Mouse (Mus musculus) embryonic fibroblast, embryonic 13.5 days (primary cell): ENCODE measurements at regions not wholly inside any gene's neighbourhood (a gene's known extent, or its start where the extent isn't known, plus 50 kb on each side); places are given as distances from the start of the nearest gene placed in this dataset.

Experiments used
- H3K27ac ChIP-seq: 2 replicates; pipeline ENCODE4 v1.5.1; 2012; ENCODE audit warnings: low read length, control low read depth, inconsistent platforms; ENCODE audit not compliant: insufficient read depth
- H3K4me1 ChIP-seq: 2 replicates; pipeline ENCODE4 v1.6.1; 2011; ENCODE audit warnings: low read length; ENCODE audit not compliant: control insufficient read depth, insufficient read depth
- H3K4me3 ChIP-seq: 2 replicates; pipeline ENCODE4 v1.5.1; 2011; ENCODE audit warnings: mild to moderate bottlenecking, control low read depth, low read length; ENCODE audit not compliant: insufficient read depth
- CTCF ChIP-seq: IDR thresholded peaks from 2 replicates; pipeline ENCODE4 v1.5.1; 2011; ENCODE audit warnings: mild to moderate bottlenecking, control low read depth, low read length, moderate library complexity, borderline replicate concordance; ENCODE audit not compliant: insufficient read depth
- POLR2A ChIP-seq: IDR thresholded peaks from 2 replicates; pipeline ENCODE4 v1.6.1; 2011; ENCODE audit warnings: low read depth, mild to moderate bottlenecking, control low read depth, low read length, moderate library complexity

DNA sequence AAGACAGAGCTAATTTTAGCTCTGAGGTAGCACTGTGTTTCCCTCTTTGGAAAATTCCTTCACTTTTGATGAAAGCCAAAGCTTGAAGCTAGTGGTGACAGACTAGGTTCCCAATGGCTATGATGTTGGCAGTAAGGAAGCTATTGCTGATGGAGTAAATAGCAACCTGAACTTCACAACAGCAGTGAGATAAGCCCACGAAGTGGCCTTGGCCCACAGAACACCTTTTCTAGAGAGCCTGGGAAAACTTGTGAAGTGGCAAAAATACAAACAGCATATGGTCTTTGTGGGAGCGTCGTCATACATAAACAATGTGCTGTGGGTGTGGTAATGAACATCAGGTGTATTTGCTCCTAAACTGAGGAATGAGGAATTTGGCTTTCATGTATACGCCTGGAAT lies 119.0 kb downstream of the Mterf1b start:
- Histone ChIP-seq H3K4me1 (peaks cover 11% of the 10 kb centered on the region), H3K4me3 (no peak overlapping the region), H3K27ac (peak overlapping the region; percentile 95)
- TF ChIP-seq POLR2A, result no peak
- TF ChIP-seq CTCF, result no peak

DNA sequence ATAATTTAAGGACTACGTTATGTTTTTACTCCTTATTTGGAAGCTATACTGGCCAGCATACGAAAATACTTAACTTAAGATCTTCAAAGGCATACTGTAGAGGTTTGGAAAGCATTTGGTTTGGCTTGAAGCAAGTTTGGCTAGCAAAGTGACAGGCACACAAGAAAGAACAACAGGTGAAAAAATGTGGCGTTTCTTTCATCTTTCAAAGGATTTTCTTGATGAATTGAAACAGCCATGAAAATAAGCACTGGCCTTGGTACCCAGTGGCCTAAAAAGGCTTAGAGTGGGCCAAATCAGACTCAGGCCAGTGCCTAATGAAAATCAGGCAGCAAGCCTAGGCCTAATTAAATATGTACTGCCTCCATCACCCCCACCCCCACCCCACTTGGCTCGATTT lies 119.4 kb downstream of the Mterf1b start:
- Histone ChIP-seq H3K4me1 (peaks cover 11% of the 10 kb centered on the region), H3K27ac (peak overlapping the region; percentile 88; the same call in 1 of the 2 replicates), H3K4me3 (no peak overlapping the region)
- TF ChIP-seq CTCF, result no peak
- no peak for TF ChIP-seq POLR2A

DNA sequence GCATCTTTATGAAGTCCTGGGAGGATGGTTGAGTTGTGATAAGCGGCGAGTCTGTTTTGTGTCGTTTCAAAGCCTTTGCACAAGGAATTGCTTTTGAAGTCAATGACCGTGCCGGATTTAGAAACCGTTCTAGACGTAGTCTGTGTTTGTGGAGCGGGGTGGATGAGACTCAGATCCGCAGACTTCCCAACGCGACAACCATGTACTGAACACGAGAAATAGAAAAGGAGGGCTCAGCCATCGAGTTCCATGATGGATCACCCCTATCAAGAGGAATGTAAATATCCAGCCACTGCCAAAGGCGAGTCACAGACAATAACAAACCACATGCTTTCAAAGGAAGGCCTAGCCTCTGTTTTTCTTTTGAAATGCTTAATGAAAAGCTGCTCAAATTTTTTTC lies 120.5 kb downstream of the Mterf1b start:
- TF ChIP-seq POLR2A (no peak), CTCF (no peak)
- Histone ChIP-seq H3K4me1 (peaks cover 11% of the 10 kb centered on the region), H3K27ac (peak overlapping the region; percentile 88), H3K4me3 (no peak overlapping the region)

GRCm38 (mm10) chr5:4322634-4323386 lies 130.6 kb downstream of the Mterf1b start:
- TF ChIP-seq CTCF (no peak), POLR2A (no peak)
- H3K27ac ChIP-seq, result peak overlapping the region; percentile 85
- peaks cover 18% of the 10 kb centered on the region for H3K4me1 ChIP-seq
- H3K4me3 ChIP-seq, result no peak overlapping the region

DNA sequence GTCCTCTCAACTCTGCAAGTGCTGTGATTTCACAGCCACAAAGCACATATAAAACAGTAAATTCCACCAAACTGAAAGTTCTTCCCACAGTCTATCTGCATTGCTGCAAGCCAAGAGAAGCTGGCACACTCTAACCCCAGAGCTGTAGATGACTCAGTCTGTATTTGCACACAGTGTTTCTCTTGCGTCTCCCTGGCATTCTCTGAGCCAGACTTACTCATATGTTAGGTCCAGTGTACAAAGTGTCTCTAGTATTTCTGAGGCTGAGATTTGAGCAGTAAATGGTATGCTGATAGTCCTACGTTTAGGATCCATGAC lies 131.2 kb downstream of the Mterf1b start:
- Histone ChIP-seq H3K4me3 (no peak overlapping the region), H3K4me1 (peaks cover 18% of the 10 kb centered on the region), H3K27ac (peak overlapping the region; percentile 85)
- no peak for TF ChIP-seq POLR2A
- TF ChIP-seq CTCF, result no peak

DNA sequence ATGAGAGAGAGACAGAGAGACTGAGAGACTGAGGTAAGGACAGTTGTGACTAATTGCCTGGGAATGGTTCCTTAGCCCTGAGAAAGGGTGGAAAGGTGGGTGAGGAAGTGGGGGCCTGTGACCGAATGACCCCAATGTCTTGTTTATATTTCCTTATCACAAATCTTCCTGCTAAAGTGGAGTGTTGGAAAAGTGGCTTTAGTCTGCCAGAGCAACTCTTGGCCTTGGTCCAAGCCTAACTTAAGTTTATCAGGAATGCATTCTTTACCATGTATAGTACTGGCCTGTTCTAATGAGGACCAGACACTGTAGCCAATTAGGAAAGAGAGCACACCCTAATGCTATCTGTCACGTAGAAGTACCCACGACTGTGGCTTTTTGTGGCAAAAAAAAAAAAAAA lies 133.6 kb downstream of the Mterf1b start:
- Histone ChIP-seq H3K27ac (peak overlapping the region; percentile 60), H3K4me1 (peaks cover 18% of the 10 kb centered on the region)

DNA sequence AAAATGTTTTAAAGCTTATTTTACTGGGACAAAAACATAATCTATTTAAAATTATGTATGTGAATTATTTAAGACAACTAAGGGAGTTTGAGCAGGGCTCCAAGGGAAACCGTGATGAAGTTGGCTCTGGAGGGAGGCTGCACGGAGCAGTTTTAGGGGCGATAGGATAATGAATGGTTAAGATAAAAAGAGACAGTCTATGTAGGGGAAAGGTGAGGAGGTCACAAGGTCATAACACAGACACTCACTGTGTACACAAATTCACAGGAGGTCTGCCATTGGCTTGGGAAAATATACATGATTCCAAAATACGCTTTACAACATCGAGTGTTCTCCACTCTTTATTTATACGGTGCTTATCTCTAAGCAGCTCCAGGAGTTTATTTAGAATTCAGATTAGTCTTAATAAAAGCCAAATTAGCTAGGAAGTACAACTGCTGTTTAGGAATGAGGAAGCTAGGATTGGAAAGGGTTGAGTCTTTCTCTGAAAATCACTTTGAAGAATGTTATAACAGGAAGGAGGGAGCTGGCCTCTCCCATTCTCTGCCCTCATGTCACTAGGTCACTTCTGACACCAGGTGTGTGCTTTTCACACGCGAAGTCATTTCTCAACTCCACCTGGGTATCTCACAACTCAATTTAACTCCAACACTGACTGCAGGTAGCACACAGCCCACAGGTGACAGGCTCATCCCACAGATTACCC lies 134.3 kb downstream of the Mterf1b start:
- Histone ChIP-seq H3K4me3 (no peak overlapping the region), H3K27ac (peak overlapping the region; percentile 59; the same call in 1 of the 2 replicates), H3K4me1 (peaks cover 18% of the 10 kb centered on the region)
- TF ChIP-seq CTCF (no peak), POLR2A (no peak)

More for the DNA sequence above, 133.6 kb downstream of the Mterf1b start:
- no peak overlapping the region for H3K4me3 ChIP-seq
- TF ChIP-seq CTCF (no peak), POLR2A (no peak)

DNA sequence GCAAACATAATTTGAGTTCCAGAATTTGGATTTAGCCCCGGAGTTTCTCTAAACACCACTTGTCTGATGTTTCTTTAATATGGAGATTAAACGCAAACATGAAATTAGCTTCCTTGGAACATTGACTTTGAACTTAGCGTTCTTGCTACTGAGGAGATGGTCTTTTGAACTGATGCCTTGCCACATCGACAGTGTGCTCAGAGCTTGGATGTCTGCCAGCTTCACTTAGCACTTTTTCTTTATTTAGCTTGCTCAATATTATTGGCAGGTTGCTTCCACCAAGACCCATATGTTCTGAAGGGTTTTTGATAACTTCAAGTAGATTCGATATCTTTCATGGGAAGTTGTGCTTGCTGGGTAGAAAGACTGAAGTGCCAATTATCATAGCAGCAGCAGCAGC lies 143.5 kb downstream of the Mterf1b start:
- Histone ChIP-seq H3K4me1 (no peaks in the 10 kb centered on the region), H3K4me3 (no peak overlapping the region), H3K27ac (no peak overlapping the region)
- TF ChIP-seq CTCF, result no peak
- TF ChIP-seq POLR2A, result no peak

GRCm38 (mm10) chr5:4341956-4342355 lies 149.8 kb downstream of the Mterf1b start:
- Histone ChIP-seq H3K4me1 (no peaks in the 10 kb centered on the region), H3K27ac (no peak overlapping the region), H3K4me3 (no peak overlapping the region)
- no peak for TF ChIP-seq POLR2A
- no peak for TF ChIP-seq CTCF

DNA sequence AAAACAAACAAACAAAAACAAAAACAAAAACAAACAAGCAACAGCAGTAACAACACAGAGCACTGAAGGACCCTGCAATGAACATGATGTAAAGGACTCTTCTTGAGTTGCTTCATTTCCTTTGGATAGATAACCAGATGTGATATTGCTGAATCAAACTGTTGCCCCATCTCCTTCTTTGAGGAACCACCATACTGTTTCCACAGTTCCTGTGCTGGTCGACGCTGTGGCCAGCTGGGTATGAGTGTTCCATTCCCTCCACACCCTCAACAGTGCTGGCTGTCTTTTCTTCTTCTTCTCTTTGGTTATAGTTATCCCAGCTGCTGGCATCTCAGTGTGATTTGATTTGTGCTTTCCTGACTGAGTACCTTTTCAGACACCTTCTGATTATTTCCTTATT lies 152.3 kb downstream of the Mterf1b start:
- Histone ChIP-seq H3K4me3 (no peak overlapping the region), H3K27ac (no peak overlapping the region), H3K4me1 (no peaks in the 10 kb centered on the region)
- TF ChIP-seq POLR2A (no peak), CTCF (no peak)
